Mouse (Mus musculus): ENCODE measurements around the gene Panx1.

GRCm38 (mm10) chr9:15045740-15046139, 462 bp upstream of the Panx1 start:
- TF ChIP-seq CTCF (IDR thresholded peaks at IDR 0.05; ENCODE audit: low read depth, low read length), result no peak
- TF ChIP-seq GATA1 (IDR thresholded peaks at IDR 0.05; ENCODE audit: borderline replicate concordance, low read length), result no peak
- no peak for TF ChIP-seq POLR2AphosphoS5 (IDR thresholded peaks at IDR 0.05; ENCODE audit: insufficient replicate concordance, low read depth, low read length)
- no peak for TF ChIP-seq TAL1 (conservative IDR thresholded peaks at IDR 0.05; ENCODE audit: low read depth, low read length)
- no peak for TF ChIP-seq GATA2 (IDR thresholded peaks at IDR 0.05; ENCODE audit: borderline replicate concordance, low read depth, low read length)

Data from G1E (cell line).